Mouse (Mus musculus): ENCODE data around the gene Ctnnd2.
"Not testable (repeated sequence)": the region's sequence is repeated elsewhere in the genome, so short reads cannot be mapped to it uniquely, and the experiment has no call there.

The Ctnnd2 gene

DNA sequence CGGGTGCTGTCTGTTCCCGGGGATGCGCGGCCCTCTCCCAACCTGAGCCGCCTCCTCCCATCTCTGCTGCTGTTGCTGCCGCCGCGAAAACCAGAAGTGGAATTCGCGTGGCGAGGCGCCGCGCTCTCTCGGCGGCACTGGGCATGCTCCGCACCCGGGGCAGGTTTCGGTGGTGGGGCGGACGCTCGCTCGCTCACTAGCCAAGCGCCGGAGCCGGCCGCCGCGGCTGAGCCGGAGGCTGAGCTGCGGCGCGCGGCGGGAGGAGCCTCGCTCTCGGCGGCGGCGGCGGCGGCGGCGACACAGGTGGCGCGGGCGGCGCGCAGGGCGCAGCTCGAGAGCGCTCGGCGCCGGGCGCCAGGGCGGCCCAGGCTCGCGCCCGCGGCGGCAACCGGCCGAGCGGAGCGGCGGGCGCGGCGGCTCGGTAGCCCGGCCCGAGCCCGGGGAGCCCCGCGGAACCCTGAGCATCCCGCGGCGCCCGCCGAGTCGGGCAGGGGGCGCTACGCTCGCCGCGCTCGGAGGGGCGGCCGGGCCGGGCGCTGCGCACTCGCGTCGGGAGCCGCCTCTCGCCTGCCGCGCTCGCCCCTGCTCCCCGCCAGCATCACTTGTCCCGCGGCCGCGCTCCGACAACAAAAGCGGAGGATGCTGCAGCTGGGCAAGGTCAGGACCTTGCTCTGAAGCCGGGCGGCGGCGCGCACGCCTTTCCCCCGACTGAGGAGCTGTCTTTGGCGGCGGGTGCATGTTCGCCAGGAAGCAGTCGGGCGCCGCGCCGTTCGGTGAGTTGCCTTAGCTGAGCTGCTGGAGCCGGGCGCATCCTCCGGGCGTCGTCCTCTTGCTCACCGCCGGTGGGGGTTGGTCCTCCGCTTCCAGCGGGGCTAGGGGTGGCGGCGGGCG, at the start of gene Ctnnd2:
Gene Ctnnd2, plus strand, starts transcription at position 203 of the 891 bp plus-strand sequence.
- DNase-seq, result peak; percentile 81

DNA sequence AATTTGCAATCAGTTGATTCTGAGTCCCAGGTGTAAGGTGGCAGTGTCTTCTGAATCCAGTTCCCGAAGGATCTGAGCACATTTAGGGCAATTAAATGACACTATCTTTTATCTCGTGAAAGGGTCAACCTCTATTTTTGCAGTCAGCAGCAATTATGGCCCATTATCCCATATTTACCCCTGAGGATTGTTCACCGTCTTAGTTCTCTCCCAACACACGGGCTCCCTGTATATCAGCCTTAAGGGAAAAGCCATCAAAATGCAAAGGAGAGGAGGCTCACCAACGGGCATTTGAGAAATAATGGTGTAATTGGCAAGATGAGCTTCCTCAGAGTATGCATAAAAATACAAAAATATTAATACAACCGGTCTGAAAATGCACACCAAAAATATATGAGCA, 41.7 kb upstream of the Ctnnd2 start:
- no peak for DNase-seq

DNA sequence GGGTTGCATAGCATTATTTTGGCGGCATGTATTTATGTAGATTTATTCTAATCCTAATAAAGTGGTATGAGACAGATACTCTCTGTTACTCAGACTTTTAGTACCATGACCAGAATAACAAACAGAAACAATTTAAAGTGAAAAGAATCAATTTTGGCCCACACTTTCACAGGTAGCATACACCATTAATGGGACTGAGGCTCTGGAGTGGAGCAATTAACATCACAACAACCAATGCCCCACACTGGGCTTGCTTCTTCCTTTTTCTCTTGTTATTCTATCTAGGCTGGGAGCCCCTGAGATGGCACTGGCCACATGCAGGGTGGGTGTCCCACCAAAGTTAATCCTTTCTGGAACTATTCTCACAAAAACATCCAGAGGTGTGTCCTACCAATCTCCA, 32.8 kb upstream of the Ctnnd2 start:
- not testable (repeated sequence) for DNase-seq

DNA sequence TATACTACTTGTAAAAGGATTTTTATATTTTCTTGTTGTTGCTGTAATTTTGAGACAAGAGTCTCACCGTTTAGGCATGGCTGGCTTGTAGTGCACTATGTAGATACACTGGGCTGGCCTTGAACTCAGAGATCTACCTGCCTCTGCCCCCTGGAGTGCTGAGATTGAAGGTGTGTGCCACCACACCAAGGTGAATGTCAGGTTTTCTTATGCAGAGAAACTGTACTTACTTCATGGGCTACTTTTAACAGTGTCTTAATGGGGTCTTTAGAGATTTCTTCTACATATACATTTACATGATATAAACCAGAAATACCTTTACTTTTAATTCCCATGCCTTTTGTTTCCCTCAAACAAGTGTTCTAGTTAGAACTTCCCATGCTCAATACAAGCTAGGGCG, 27.0 kb upstream of the Ctnnd2 start:
- no peak for DNase-seq

DNA sequence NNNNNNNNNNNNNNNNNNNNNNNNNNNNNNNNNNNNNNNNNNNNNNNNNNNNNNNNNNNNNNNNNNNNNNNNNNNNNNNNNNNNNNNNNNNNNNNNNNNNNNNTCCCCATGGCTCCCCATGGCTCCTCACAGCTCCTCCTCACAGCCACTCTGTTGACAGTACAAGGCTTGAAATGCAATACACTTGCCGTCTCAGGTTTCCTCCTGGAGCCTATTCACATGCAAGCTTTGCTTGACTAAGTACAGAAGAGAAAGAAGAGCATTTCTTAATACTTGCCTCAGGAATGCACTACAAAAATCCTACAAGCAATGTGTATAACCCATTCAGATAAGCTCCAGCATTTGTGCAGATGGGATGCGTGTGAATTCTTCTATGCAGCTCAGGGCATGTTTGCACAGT, 20.2 kb upstream of the Ctnnd2 start:
- no peak for DNase-seq

DNA sequence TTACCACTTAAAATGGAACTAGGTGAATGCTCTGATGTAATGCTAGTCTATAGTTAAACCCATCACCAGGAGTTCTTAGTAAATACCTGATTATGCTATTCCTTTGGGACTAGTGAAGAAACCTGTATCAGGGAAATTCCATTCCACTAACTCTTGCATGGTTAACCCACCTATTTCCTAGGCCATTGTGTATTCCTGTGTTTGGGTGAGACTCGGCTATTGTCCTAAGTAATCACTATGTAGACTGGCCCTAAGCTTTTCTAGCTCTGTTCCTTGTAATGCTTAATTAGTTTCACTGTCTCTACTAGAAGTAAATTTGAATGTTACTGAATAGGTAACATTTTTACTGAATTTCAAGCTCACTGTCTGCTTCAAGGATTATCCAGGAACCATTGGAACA, 14.4 kb upstream of the Ctnnd2 start:
- DNase-seq, result no peak

DNA sequence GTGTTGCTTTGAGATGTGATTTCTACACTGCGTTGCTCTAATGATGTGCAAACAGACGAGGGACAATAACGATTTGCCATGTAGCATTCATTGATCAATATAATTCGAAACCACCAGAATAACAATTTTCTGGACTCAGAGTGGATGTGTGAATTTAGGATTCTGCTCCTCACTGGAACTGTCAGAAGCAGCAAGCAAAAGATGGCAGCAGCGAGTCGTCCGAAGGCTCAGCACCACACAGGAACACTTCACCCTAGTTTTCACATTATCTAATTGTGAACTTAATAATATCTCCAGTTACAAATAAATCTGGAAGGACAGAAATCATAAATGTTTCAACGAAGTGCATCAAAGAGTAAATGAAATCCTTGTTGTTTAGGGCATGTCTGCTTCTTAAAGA, 2.4 kb upstream of the Ctnnd2 start:
- no peak for DNase-seq

DNA sequence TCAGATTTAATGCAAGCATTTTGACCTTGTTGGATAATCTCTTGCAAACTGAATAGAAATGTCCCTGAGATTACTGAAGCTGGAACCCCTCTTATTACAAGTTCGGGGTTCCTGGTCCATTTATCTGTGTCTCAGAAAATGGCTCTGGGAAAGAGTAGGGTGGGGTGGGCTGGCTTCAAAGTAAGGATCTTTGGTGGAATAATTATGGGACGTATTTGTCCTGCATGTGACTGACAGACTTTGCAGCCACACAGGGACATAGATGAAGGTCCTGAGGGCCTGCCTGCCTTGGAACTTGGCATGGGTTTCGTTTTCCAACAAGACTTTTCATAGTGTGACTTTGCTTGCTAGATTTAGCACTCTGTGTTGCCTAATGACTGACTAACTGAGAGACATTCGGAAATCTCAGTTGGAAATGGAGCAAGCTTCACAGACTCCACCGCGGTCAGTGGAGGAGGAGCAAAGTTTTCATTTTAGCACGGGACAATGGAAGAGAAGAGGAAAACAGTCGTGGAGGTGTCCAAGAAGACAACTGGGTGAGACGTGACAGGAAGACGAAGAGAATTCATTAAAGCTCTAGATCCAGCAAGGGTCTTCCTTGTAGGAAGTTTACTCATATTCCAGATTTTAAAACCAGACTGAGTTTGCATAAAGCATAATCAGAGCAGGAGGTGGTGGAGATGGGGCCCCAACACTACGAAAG, 749 bp upstream of the Ctnnd2 start:
- no peak for DNase-seq

DNA sequence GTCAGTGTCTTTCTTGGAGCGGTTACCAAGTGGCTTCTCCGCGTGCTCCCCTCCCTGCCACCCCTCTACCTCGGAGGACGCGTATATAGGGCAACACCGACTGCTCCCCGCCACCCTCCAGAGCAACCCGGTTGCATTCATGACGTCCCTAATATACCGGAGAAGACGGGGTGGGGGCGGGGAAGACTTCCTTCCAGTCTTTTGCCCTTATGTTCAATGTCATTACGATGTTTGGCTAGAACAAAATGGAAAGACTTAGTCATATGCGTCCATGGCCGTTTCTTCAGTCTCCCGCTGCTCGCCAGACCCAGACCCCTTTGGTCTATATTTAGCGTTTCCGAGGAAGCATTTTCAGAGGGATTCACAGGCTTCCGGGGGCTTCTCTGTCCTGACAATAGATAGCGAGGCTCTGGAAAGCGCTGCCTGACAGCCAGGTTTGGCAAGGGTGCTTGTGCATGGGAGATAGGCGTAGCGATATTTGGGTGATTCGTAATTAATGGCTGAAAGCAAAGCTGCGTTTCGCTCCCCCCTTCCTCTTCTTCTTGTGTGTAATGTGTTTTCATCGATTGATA, 1.1 kb downstream of the Ctnnd2 start:
- DNase-seq, result peak; percentile 16

DNA sequence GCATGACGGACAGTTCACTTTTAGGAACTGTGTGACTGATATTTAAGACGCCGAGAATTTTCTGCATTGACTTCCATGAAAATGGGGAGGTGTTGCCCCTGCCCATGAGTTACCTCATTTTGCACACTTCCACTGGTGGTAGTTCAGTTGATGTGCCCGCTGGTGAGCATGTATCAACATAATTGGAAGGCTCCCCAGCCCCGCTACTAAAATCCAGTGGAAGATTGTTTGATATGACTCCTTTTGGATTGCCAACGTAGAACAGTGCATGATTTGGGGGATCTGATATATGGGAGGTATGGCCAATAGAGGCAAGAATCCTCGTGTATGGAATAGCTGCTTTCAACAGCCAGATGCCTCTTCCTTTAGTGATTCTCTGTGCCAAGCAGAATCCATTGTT, 1.9 kb downstream of the Ctnnd2 start:
- no peak for DNase-seq

DNA sequence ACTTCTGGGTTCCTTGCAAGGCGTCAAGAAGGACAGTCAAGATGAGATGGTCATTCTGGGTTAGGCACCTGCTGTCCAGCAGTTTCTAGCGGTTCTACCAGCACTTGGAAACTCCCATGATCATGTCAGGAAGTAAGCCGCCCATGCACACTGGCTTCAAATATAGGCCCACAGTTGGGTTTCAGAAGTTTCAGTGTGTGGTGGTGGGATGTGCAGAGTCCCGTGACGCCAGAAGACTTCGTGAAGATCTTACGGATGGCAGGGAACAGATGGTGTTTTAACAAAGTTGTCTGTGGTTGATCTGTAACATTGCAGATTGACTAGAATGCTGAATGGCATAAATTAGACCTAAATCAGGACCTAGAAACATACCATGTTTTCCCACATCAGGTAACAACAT, 11.6 kb downstream of the Ctnnd2 start:
- no peak for DNase-seq

DNA sequence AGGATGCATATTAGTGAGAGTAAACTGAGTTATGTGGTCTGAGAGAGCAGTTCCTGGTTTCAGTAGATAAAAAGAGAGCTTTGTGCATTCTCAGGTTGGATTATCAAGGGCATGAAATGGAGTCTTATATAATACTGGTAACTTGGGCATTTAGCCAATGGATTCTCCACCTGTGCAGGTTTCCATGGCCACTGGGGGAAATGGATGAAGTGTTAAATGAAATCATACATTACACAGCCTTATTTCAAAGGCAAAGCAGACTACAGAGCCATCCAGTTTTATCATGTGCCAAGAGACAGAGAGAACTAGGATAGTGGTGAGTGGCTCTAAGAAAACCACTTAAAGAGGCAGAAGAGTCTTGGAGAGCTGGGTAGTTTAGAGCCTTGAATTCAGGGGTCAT, 18.5 kb downstream of the Ctnnd2 start:
- DNase-seq, result no peak

DNA sequence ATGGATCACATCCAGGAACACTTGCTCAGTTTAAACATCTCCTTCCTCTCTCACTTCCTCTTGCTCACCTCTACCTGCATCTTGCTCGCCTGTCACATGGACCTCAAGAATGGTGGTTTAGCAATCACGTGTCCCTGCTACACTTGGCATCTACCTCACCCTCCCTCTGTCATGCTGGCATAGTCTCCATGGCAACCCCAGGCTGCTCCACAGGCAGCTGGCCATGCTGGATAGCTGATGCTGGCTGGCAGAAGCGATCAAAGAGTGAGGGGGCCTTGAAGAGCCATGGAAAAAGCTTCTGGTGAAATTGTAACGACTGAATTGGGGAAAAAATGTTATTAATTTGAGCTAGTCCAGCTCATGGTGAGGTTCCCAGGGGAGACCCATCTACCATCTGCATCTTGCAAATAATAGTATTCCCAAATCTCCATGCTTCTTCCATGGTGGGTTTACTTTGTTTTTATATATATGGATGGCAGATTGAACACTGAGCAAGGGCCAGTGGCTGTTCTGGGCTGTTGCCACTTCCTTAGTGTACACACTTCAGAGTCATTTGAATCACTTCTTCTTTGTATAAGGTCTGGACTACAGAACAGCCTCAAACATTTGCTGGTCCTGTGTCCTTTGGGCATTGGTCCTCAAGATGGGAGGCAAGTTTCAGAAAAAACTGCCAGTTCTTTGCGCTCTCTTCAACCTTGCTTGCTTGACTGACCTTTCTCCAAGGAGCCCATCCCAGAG, 19.7 kb downstream of the Ctnnd2 start:
- peak; percentile 86 for DNase-seq

DNA sequence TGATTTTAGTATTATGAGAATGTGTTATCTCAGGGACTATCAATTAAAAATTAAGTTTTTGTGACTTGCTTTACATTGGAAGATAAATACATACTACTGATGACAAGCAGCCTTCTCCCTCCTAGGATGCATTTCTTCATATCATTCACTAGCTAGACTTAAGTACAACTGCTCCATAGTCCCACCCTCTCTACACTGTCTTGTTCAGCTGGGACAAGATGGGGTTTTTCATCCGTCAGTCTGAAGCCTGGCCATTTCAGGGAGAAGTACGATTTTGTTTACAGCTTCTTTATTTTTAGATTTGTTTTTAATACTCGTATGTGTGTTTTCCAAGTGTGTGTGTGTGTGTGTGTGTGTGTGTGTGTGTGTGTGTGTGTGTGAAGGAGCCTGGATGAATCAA, 26.0 kb downstream of the Ctnnd2 start:
- no peak for DNase-seq

DNA sequence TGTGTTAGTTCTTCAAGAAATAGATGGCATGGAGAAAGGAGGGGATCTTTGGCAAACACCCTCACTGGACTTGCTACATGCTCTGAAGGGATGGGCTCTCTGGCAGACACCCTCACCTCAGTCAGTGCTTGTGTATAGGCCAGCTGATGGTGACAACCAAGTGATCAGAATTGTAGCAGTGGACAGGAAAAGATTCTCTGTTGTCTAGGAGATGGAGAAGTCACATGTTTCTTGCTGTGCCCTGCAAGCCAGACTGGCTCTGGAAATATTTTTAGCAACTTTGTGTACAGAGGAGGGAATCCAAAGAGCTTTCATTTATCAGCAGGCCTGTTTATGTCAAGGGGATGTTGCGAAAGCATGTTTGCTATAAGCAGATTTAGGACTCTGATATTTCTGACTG, 27.4 kb downstream of the Ctnnd2 start:
- no peak for DNase-seq

DNA sequence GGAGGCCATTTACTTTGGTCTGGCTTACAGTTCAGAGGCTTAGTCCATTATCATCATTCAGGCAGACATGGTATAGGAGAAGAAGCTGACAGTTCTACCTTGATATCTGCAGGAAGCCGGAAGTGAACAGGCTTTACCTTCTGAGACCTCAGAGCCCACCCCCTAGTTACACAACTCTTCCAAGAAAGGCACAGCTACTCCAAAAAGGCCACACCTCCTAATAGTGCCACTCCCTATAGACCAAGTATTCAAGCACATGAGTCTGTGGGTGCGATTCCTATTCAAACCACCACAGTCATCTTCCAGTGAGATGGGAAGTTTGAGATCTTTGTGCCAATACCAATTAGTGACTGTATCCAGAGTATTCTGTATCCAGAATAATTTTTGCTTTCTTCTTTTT, 28.8 kb downstream of the Ctnnd2 start:
- DNase-seq, result no peak

DNA sequence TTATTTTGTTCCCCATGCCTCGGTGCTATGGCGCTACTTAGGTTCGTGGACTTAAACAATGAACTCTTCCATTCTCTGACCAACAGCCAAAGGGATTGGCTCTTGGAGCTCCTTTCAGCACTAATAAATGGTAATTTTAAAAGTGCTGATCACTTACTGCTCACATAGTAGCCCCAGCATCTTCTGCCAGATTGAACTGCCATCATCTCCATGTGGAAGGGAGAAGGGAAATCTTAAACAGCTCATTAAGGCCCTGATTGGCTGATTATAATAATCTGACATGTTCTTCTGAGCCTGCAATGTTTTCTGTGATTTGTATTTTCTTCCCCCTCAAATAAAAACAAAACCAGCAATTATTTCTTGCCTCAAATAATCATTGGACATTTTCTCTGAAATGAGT, 29.2 kb downstream of the Ctnnd2 start:
- DNase-seq, result no peak

DNA sequence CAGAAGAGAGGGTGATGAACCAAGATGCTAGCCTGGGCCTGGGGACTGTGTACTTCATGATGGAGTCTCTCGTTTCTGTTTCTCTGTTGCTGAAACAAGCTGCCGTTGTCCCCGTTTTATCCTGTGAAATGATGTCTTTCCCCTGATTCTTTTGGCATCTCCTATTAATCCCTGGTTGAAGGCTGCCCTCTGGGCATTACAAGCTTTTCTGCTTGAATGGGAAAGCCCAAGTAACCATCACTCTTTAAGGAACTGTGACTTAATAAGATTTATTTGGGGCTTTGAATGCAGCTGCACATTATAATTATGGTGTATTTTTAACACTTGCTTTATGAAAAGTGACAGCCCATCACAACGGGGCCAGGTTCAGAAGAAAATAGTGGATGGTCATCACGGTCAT, 40.4 kb downstream of the Ctnnd2 start:
- no peak for DNase-seq

DNA sequence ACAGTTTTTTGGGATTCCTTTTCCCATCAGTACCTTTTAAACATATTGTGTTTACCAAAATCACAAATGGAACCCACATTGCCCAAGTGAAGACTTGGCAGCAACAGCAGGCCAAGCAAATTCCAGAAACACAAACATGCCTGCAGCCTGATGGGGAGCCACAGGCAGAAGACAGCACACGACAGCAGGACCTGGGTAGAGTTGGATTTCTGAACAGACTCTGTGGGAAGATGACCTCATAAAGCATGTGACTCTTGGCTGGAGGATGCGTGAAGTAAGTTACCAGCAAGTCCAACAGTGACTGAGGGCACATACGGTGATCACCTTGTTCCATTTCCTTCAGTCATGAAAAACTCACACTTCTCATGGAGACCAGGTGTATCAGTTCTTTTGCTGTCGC, 43.5 kb downstream of the Ctnnd2 start:
- DNase-seq, result peak; percentile 68

DNA sequence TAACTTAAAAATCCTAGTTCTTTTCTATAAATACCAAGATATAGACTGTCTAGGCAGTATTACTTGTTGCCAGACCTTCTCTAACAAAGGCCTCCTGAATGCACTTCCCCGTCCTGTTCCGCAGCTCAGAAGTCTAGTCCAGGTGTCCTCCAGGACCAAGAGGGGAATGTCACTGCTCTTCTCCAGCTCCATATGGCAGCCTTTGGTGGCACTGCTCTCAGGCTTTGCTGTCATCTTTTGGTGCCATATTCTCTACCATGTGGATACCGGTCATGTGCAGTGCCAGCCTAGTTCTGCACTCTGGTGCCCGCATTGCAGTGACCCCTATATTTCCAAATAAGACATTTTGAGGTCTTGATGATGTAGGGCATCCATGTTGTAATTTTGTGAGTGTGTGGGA, 56.7 kb downstream of the Ctnnd2 start:
- DNase-seq, result no peak

DNA sequence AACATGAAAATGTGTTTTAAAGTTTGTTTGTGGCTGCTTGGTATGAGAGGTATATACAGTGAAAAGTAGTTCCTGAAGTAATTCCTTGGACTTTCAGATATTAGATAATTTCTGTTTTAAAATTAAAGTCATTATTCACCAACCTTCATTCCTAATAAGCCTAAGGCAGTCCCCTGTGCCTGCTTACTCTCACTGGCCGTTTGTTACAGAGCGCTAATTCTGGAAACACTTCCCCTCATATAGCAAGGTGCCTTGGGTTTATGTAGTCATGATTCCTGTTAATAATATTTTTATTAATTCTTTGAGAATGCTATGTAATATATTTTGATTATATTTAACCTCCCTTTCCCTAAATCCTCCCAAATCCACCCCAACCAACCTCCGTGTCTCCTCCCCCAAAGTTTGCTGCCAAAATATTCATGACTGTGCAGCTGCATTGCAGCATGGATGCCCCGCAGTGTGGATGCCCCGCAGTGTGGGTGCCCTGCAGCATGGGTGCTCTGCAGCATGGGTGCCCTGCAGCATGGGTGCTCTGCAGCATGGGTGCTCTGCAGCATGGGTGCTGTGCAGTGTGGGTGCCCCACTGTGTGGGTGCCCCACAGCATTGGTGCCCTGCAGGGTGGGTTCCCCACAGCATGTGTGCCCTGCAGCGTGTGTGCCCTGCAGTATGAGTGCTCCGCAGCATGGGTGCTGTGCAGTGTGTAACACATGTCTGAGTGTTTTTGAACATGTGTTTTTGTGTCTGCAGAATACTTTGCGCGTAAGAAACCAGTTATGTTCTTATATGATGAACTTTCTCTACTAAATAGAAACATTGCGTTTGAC, 63.0 kb downstream of the Ctnnd2 start:
- DNase-seq, result no peak

DNA sequence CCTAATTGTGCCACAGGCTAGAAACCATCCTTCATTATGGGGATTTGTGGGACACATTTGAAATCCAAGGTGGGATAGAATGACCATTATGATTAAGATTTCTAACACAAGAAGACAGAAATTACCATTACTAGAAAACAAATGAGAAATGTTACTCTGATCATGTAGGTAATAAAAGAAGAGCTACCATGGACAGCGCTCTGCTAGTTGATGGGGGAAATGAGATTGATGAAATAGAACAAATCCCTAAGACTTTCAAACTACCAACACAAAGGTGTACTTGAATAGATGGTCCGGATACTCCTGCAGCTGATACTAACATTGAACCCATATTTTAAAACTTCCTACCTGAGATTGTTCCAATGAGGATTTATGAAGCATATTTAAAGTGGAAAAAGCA, 68.5 kb downstream of the Ctnnd2 start:
- no peak for DNase-seq

DNA sequence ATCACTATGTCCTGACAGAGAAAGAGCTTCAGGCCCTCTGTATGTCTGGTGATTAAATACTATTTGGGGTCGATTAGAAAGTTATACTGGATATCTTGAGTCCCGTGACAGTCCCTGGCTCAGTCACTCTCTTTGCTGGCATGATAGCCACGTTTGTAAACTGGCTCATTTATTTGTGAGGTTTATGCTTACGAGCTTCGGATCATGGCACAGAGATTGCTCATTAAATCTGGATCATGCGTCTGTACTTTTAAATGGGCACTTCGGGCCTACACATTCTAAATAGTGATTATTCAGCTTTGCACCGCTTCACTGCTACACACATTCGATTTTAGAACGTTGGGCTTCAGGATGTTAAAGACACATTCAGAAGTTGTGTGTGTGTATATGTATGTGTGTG, 96.4 kb downstream of the Ctnnd2 start:
- no peak for DNase-seq

All from layer of hippocampus, adult 9-11 months (tissue).